In the genomic region with DNA sequence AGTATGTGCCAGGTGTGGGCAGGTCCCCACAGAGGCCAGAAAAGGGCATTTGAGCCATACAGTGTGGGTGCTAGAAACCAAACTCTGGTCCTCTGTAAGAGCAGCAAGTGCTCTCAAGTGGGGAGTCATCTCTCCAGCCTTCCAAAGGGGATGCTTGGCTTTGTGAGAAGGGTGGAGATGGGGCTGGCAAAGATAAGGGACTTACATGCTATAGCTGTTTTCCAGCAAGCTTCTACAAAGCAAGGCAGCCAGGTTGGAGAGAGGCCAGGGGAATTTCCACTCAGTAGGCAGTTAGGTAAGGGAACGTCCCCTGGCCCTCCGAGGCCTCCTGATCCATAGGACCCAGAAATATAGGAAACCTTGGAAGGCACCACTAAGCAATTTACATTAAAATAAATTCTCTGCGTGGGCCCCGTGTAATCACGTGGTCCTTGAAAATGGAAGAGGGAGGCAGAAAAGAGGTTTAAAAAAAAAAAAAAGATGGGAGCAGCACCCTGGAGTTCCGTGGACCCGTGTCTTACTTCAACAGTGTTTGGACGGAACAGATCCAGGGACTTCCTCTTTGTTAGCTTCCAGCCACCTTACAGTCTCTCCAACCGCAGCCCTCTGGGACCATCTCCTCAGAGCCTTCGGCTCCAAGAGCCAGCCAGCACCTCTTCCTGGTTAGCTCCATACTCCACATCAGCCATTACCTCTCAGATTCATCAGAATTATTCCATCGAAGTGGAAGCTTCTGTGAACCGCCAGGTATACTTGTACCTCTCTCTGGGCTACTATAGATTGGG, we compare ENCODE assay signal across 26 mouse cellular contexts. TPM values are rescaled to one million over a fixed set of nuclear protein-coding genes. Genes with fewer than 3 reads are reported as not detected.
DNase-seq lines count a peak whose midpoint lies in the region; ATAC-seq and TF ChIP-seq lines count a peak whose summit lies in the region.
"Had no signal": no experiment of that assay in that cellular context is flagged by ENCODE, and none has a peak within 500 bp of the region (broad histone marks: within the 10 kb centered on the region; RNA-seq: fewer than 3 reads in every experiment).

No protein-coding gene starts in this region.

- TF ChIP-seq CTCF in liver, postnatal 0 days (IDR thresholded peaks at IDR 0.05; ENCODE audit: low read depth), result no peak

- H3K9ac ChIP-seq in liver, postnatal 0 days (replicated peaks), result no peak overlapping the region
- 0 out of 2 replicates have a peak overlapping the region, but pooled peaks have one; percentile 37 for H3K9ac ChIP-seq in liver, embryonic 13.5 days
- no peak overlapping the region for H3K9ac ChIP-seq in midbrain, embryonic 13.5 days (replicated peaks)
- H3K9ac ChIP-seq: embryonic facial prominence, embryonic 13.5 days; forebrain, embryonic 13.5 days; intestine, embryonic 15.5 days; stomach, embryonic 15.5 days had no signal

- H3K27ac ChIP-seq in liver, postnatal 0 days (ENCODE audit: low read depth), result no peak overlapping the region; the same call in 1 of the 2 replicates
- H3K27ac ChIP-seq in liver, embryonic 13.5 days, result peak overlapping the region; percentile 54
- no peak overlapping the region for H3K27ac ChIP-seq in midbrain, embryonic 13.5 days
- H3K27ac ChIP-seq: embryonic facial prominence, embryonic 13.5 days; forebrain, embryonic 13.5 days; intestine, embryonic 15.5 days; midbrain, embryonic 10.5 days; stomach, embryonic 15.5 days had no signal

- H3K9me3 ChIP-seq in liver, postnatal 0 days (ENCODE audit: low read length), result no peaks in the 10 kb centered on the region
- no peaks in the 10 kb centered on the region for H3K9me3 ChIP-seq in liver, embryonic 13.5 days (replicated peaks)
- H3K9me3 ChIP-seq in midbrain, embryonic 13.5 days, result no peaks in the 10 kb centered on the region
- H3K9me3 ChIP-seq: embryonic facial prominence, embryonic 13.5 days; forebrain, embryonic 13.5 days; intestine, embryonic 15.5 days; midbrain, embryonic 10.5 days; stomach, embryonic 15.5 days had no signal

- H3K4me1 ChIP-seq in liver, postnatal 0 days (ENCODE audit: insufficient read depth), result no peaks in the 10 kb centered on the region
- H3K4me1 ChIP-seq in liver, embryonic 13.5 days (replicated peaks), result peaks cover 33% of the 10 kb centered on the region
- H3K4me1 ChIP-seq in midbrain, embryonic 13.5 days (replicated peaks), result no peaks in the 10 kb centered on the region
- H3K4me1 ChIP-seq: embryonic facial prominence, embryonic 13.5 days; forebrain, embryonic 13.5 days; intestine, embryonic 15.5 days; midbrain, embryonic 10.5 days; stomach, embryonic 15.5 days had no signal

- WGBS in liver, postnatal 0 days (ENCODE audit: insufficient replicate concordance), result 67% methylated on average over 12 of the region's 12 CpGs
- WGBS in liver, embryonic 13.5 days (ENCODE audit: insufficient replicate concordance), result 56% methylated on average over 12 of the region's 12 CpGs
- 87% methylated on average over 12 of the region's 12 CpGs for whole genome bisulfite sequencing in midbrain, embryonic 13.5 days

- H3K36me3 ChIP-seq in liver, postnatal 0 days (replicated peaks; ENCODE audit: insufficient read depth, low read length), result no peaks in the 10 kb centered on the region
- H3K36me3 ChIP-seq in liver, embryonic 13.5 days, result no peaks in the 10 kb centered on the region
- no peaks in the 10 kb centered on the region for H3K36me3 ChIP-seq in midbrain, embryonic 13.5 days
- H3K36me3 ChIP-seq: embryonic facial prominence, embryonic 13.5 days; intestine, embryonic 15.5 days; midbrain, embryonic 10.5 days; stomach, embryonic 15.5 days had no signal

- no peak overlapping the region for H3K4me2 ChIP-seq in liver, postnatal 0 days (ENCODE audit: low read depth, low read length)
- H3K4me2 ChIP-seq in liver, embryonic 13.5 days, result peak overlapping the region; percentile 55
- no peak overlapping the region for H3K4me2 ChIP-seq in midbrain, embryonic 13.5 days (replicated peaks)
- H3K4me2 ChIP-seq: embryonic facial prominence, embryonic 13.5 days; forebrain, embryonic 13.5 days; heart, embryonic 11.5 days; intestine, embryonic 15.5 days; stomach, embryonic 15.5 days had no signal

- 0 out of 2 replicates have a peak, but pooled peaks cover 3% of the 10 kb centered on the region for H3K27me3 ChIP-seq in liver, postnatal 0 days (ENCODE audit: insufficient read depth, low read length)
- H3K27me3 ChIP-seq in liver, embryonic 13.5 days, result peaks cover 16% of the 10 kb centered on the region
- H3K27me3 ChIP-seq in midbrain, embryonic 13.5 days, result no peaks in the 10 kb centered on the region
- H3K27me3 ChIP-seq: forebrain, embryonic 13.5 days; intestine, embryonic 15.5 days; stomach, embryonic 15.5 days had no signal

- no peak overlapping the region for H3K4me3 ChIP-seq in liver, postnatal 0 days (ENCODE audit: low read depth, low read length)
- H3K4me3 ChIP-seq in liver, embryonic 13.5 days (replicated peaks), result peak overlapping the region; percentile 23
- no peak overlapping the region for H3K4me3 ChIP-seq in midbrain, embryonic 13.5 days (replicated peaks)
- H3K4me3 ChIP-seq: embryonic facial prominence, embryonic 13.5 days; forebrain, embryonic 13.5 days; intestine, embryonic 15.5 days; midbrain, embryonic 10.5 days; stomach, embryonic 15.5 days had no signal

- DNase-seq in adrenal gland, adult 2 months, result peak; percentile 10
- DNase-seq in adrenal gland, postnatal 4 days (ENCODE audit: low spot score in 2 of 2), result no peak
- DNase-seq in liver (peak; percentile 32), MN1 (ENCODE audit: low spot score) (no peak)
- no peak for DNase-seq in liver, postnatal 0 days
- DNase-seq in liver, embryonic 13.5 days, result no peak
- DNase-seq: adrenal gland, postnatal 14 days; cerebellum, adult 18-20 months; cerebellum, postnatal 10 days; gastrocnemius, postnatal 14 days; kidney, adult 2 months; kidney, postnatal 36 days; left cerebral cortex, postnatal 4 days; lung, adult 2 months; lung, postnatal 14 days; right cerebral cortex, postnatal 25 days had no signal

- TF ChIP-seq EP300 in liver, postnatal 0 days (IDR thresholded peaks at IDR 0.05; ENCODE audit: low read depth), result no peak

- no peak for ATAC-seq in liver, postnatal 0 days
- no peak for ATAC-seq in liver, embryonic 13.5 days (ENCODE audit: low read depth)
- ATAC-seq in midbrain, embryonic 13.5 days, result no peak
- ATAC-seq: forebrain, embryonic 13.5 days; hindbrain, embryonic 16.5 days; intestine, embryonic 15.5 days; midbrain, embryonic 16.5 days had no signal

RNA-seq across cellular contexts. Expression of gene She, which starts 10.7 kb away (rescaled TPM):
- total RNA-seq in adrenal gland, adult 2 months (2021), result 10 to 100 TPM in 1 of 2 experiments, 1 to 10 TPM in 1; 5.8 to 11.3 TPM
- polyA plus RNA-seq in adrenal gland, adult 2 months (2012; rRNA removed), result 2.8 and 4.0 TPM in 2 replicates
- 10 to 100 TPM; 16.2 to 16.9 TPM for total RNA-seq in adrenal gland, postnatal 4 days (2021)
- polyA plus RNA-seq in liver, postnatal 0 days (2015; fragmentation: Nextera tagmentation; extraction: Ambion mirVana), result 0.92 and 1.00 TPM in 2 replicates
- polyA plus RNA-seq in liver, embryonic 13.5 days (2015; fragmentation: Nextera tagmentation; extraction: Ambion mirVana), result 1.0 and 1.1 TPM in 2 replicates
- 1.1 and 1.6 TPM in 2 replicates for polyA plus RNA-seq in midbrain, embryonic 13.5 days (2015; fragmentation: Nextera tagmentation; extraction: Ambion mirVana)
- total RNA-seq: granulocyte monocyte progenitor cell, adult 5-6 weeks had no signal

RNA-seq across cellular contexts. Expression of gene Ube2q1, which starts 47.1 kb away (rescaled TPM):
- total RNA-seq in adrenal gland, adult 2 months (2021), result 10 to 100 TPM; 66.6 to 67.5 TPM
- polyA plus RNA-seq in adrenal gland, adult 2 months (2012; rRNA removed), result 33.5 and 35.0 TPM in 2 replicates
- total RNA-seq in adrenal gland, postnatal 4 days (2021), result 10 to 100 TPM; 68.0 to 72.1 TPM
- 4.9 and 5.7 TPM in 2 replicates for polyA plus RNA-seq in liver, postnatal 0 days (2015; fragmentation: Nextera tagmentation; extraction: Ambion mirVana)
- polyA plus RNA-seq in liver, embryonic 13.5 days (2015; fragmentation: Nextera tagmentation; extraction: Ambion mirVana), result 3.4 and 3.5 TPM in 2 replicates
- polyA plus RNA-seq in midbrain, embryonic 13.5 days (2015; fragmentation: Nextera tagmentation; extraction: Ambion mirVana), result 13.4 and 15.8 TPM in 2 replicates

RNA-seq across cellular contexts. Expression of gene Chrnb2, which starts 56.1 kb away (rescaled TPM):
- 1 to 10 TPM; 3.7 to 4.5 TPM for total RNA-seq in adrenal gland, adult 2 months (2021)
- 3.6 and 3.9 TPM in 2 replicates for polyA plus RNA-seq in adrenal gland, adult 2 months (2012; rRNA removed)
- 1 to 10 TPM; 5.8 to 6.1 TPM for total RNA-seq in adrenal gland, postnatal 4 days (2021)
- polyA plus RNA-seq in liver, postnatal 0 days (2015; fragmentation: Nextera tagmentation; extraction: Ambion mirVana), result 0.18 and 0.27 TPM in 2 replicates
- 0.16 and 0.20 TPM in 2 replicates for polyA plus RNA-seq in liver, embryonic 13.5 days (2015; fragmentation: Nextera tagmentation; extraction: Ambion mirVana)
- polyA plus RNA-seq in midbrain, embryonic 13.5 days (2015; fragmentation: Nextera tagmentation; extraction: Ambion mirVana), result 31.8 and 32.3 TPM in 2 replicates

Comparison
In these comparisons a context has a peak if more than half of its experiments do, and no peak if none do; other contexts are left out.
1. DNase-seq: peak in adrenal gland, adult 2 months (single experiment) and liver (single experiment); none in adrenal gland, postnatal 4 days (0 of 2), liver, postnatal 0 days (single experiment), liver, embryonic 13.5 days (single experiment) and MN1 (single experiment).